Mouse (Mus musculus): Measurements from ENCODE around the gene Akirin2.

Gene Akirin2

GRCm38 (mm10) chr4:34584871-34585607, 34.3 kb downstream of the Akirin2 start:
- no peak for DNase-seq (ENCODE audit: low spot score)

DNA sequence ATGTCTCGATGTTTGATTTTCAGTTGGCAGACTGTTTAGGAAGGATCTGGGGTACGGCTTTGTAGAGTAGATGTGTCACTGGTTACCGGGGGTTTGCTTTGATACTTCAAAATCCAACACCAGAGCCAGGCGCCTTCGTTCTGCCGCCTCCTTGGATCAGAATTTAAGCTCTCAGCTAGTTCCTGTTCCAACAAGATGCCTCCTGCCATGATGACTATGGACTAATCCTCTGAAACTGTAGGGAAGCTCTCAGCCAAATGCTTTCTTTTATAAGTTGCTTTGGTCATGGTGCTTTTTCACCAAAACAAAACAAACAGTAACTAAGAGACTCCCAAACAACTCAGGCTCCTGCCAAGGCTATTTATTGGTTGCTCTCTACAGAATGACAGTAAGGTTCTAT, 52.4 kb downstream of the Akirin2 start:
- no peak for DNase-seq (ENCODE audit: low spot score)

DNA sequence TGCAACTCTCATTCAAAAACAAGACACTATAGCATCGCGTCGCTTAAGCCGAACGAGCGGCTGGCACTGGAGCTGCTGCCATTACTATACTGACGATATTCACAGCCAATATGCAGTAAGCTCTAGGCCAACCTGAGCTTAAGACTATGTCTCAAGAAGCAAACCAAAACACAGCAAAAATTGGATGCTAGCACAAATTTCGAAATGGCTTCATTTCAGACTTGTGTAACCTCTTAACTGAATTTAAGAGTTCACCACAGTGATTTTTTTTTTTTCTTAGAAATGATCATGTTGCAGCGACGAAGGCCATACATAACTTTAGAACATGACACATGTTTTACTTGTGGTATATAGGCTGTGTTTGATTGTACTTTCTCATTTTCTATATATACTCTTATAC, 55.9 kb downstream of the Akirin2 start:
- DNase-seq (ENCODE audit: low spot score) = no peak

DNA sequence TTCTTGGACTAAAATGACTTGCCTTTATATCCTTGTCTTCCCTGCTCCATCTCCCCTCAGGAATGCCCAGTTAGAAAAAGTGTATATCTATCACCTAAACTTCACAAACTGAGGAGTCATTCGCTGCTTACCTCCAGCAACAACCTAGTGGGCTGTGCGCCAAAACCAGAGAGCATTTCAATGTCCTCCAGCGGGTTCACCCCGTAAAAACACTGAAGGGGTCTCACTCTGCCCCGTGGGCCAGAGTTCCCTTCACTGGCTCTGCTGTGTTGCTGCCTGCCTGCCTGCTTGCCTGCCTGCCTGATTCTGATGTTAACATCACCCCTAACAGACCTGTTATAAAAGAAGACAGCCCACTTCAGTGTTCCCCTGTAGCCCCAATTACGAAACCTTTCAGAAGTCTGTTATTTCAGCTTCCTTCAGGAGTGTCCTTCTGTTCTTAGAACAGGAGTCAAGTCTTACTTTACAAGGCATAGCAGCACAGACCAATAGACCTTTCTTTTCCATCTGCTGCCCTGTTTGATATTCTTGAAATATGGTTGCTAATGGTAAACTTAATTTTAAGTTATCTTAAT, 62.9 kb downstream of the Akirin2 start:
- no peak for DNase-seq (ENCODE audit: low spot score)

DNA sequence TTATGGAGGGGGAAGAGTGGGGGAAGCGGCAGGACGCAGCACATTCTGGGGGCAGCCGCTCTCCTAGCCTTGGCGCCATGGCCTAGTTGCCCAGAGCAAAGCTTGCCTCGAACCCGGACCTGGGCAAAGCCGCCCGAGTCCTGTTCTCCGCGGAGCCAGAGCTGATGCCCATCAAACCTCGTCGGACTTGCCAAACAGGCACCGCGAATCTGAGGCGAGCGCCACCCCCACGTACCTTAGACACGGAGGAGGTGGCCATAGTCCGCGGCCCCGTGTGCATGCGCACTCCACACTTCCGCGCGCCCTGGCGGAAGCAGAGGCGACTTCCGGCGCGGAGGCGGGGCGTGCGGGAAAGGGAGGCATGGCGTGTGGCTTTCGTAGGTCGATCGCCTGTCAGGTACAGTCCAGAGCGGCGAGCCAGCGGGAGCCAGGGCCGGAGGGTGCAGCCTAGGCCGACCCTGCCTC, 63.9 kb downstream of the Akirin2 start, which contains the start of the genes Orc3 and Rars2:
Gene Orc3, minus strand, starts transcription at position 315 of the 465 bp plus-strand sequence.
Gene Rars2, plus strand, starts transcription at position 328 of the 465 bp plus-strand sequence.
- DNase-seq (ENCODE audit: low spot score) = peak; percentile 58

DNA sequence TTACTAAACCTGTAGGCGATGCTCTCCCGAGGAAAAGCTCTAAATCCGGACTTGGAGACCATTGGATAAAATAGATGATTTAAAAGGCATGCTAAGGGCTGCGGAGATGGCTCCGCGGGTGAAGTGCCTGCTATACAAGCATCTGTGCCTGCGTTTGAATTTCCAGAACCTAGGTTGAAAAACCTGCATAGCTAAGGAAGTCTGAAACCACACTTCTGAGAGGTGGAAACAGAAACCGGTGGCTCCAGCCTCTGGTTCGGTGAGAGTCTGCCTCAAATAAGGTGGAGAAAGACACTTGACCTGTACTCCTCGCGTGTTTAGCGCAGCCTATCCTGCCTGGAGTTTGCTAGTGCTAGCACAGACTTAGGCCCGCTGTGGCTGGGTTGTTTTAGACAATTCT, 64.6 kb downstream of the Akirin2 start:
- no peak for DNase-seq (ENCODE audit: low spot score)

DNA sequence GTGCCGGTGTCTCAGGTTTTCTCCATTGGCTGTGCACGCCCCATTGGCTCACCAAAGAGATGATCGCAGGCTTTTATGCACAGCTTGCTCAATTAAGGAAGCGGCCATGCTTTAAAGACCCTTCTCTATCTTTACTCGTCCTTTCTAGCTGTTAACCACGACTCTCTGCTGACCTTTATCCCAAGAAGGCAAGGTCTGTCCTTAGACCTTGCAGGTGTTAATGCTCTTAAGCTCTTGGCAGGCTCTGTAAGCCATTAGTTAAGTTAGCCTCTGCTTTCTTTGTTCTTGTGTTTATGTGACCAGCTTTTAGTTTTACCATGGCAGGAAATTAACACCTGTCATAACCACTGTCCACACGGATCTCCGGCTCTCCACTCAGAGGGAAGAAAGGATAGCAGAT, 65.4 kb downstream of the Akirin2 start:
- no peak for DNase-seq (ENCODE audit: low spot score)
